Mouse (Mus musculus): Measurements from ENCODE around the gene Tmem266.

GRCm38 (mm10) chr9:55360372-55360771 lies 33.7 kb downstream of the Tmem266 start:
- TF ChIP-seq CTCF (IDR thresholded peaks at IDR 0.05; ENCODE audit: borderline replicate concordance, insufficient read depth, low read depth, low read length), result no peak
- TF ChIP-seq POLR2A (IDR thresholded peaks at IDR 0.05; ENCODE audit: borderline replicate concordance, insufficient read depth, low read length), result no peak

Data from cerebellum, adult 2 months (tissue).